Mouse (Mus musculus) midbrain, postnatal 0 days (tissue): Measurements from ENCODE around the gene 4931409K22Rik. TPM values are rescaled to one million over a fixed set of nuclear protein-coding genes. Genes with fewer than 3 reads are reported as not detected.
"Not testable (repeated sequence)": the region's sequence is repeated elsewhere in the genome, so short reads cannot be mapped to it uniquely, and the experiment has no call there.

ENCODE experiments used
- ATAC-seq: fragments of 200-750 bp; cut with Nextera tagmentation; 2 replicates; pipeline ENCODE4 v1.8.0; 2017; ENCODE audit warnings: moderate number of reproducible peaks, mild to moderate bottlenecking, moderate TSS enrichment, moderate library complexity; ENCODE audit not compliant: low FRiP score
- DNase-seq: peaks from one replicate; pipeline ENCODE4 v3.0.0-alpha.2; 2015; ENCODE audit warnings: low spot score
- H3K27ac ChIP-seq: fragments of 300-500 bp; sonication (generic); 2 replicates; pipeline ENCODE4 v1.5.1; 2014; ENCODE audit warnings: low read depth, mild to moderate bottlenecking, low read length, mixed read lengths
- H3K27me3 ChIP-seq: fragments of 300-500 bp; sonication (generic); 2 replicates; pipeline ENCODE4 v1.6.1; 2014; ENCODE audit warnings: low read length, control low read depth, mixed read lengths; ENCODE audit not compliant: insufficient read depth
- H3K36me3 ChIP-seq: fragments of 300-500 bp; sonication (generic); 2 replicates; pipeline ENCODE4 v1.6.1; 2014; ENCODE audit warnings: low read length, control low read depth, mixed read lengths; ENCODE audit not compliant: insufficient read depth
- H3K4me1 ChIP-seq: fragments of 300-500 bp; sonication (generic); 2 replicates; pipeline ENCODE4 v1.6.1; 2014; ENCODE audit warnings: mild to moderate bottlenecking, control low read depth, antibody characterized with exemption, low read length, mixed read lengths; ENCODE audit not compliant: insufficient read depth
- H3K4me2 ChIP-seq: fragments of 300-500 bp; sonication (generic); 2 replicates; pipeline ENCODE4 v1.6.1; 2014; ENCODE audit warnings: low read depth, mild to moderate bottlenecking, low read length, mixed read lengths; ENCODE audit not compliant: poor library complexity, severe bottlenecking
- H3K4me3 ChIP-seq: fragments of 300-500 bp; sonication (generic); 2 replicates; pipeline ENCODE4 v1.5.1; 2014; ENCODE audit warnings: low read depth, mild to moderate bottlenecking, low read length, moderate library complexity
- H3K9ac ChIP-seq: fragments of 300-500 bp; sonication (generic); replicated peaks from 2 replicates; pipeline ENCODE4 v1.6.1; 2014; ENCODE audit warnings: mild to moderate bottlenecking, low read length, moderate library complexity, mixed read lengths; ENCODE audit not compliant: poor library complexity, severe bottlenecking
- H3K9me3 ChIP-seq: fragments of 300-500 bp; sonication (generic); 2 replicates; pipeline ENCODE4 v1.6.1; 2016; ENCODE audit warnings: low read length, control low read depth
- CTCF ChIP-seq: IDR thresholded peaks from 2 replicates; pipeline ENCODE4 v1.5.1; 2016; ENCODE audit warnings: antibody characterized with exemption, mild to moderate bottlenecking
- WGBS: fragments of 180-500 bp; shearing (Covaris S2); extraction: QIAGEN DNeasy Blood & Tissue Kit; methylation state at CpG from one replicate; pipeline ENCODE4 v1.1.7; 2014; 5-methylcytosine and 5-hydroxymethylcytosine counted together
- polyA plus RNA-seq: library from polyadenylated mRNA; unstranded; fragments of >200 nt; fragmentation: Nextera tagmentation; extraction: Ambion mirVana; gene quantifications from 2 replicates; pipeline ENCODE4 v1.2.1, GENCODE M21; 2015
- total RNA-seq: library from RNA; depleted of rRNA; stranded (reverse); fragments of >200 nt; gene quantifications from 2 replicates; pipeline ENCODE4 v1.2.3, GENCODE M21; 2014

4931409K22Rik gene
- total and polyA plus RNA-seq, 2 experiments from 2014 or later = not detected

GRCm38 (mm10) chr5:24586106-24586505 is 29.5 kb upstream of the 4931409K22Rik start:
- H3K27me3 ChIP-seq = no peaks in the 10 kb centered on the region
- peaks cover 8% of the 10 kb centered on the region for H3K4me1 ChIP-seq
- DNase-seq (no peak), ATAC-seq (peak; percentile 45; the same call in 1 of the 2 replicates)
- H3K9ac ChIP-seq = peak overlapping the region; percentile 92
- H3K4me3 ChIP-seq = peak overlapping the region; percentile 78
- 9% methylated on average over 8 of the region's 8 CpGs for WGBS
- H3K4me2 ChIP-seq = peak overlapping the region; percentile 84
- no peaks in the 10 kb centered on the region for H3K9me3 ChIP-seq
- H3K36me3 ChIP-seq = peaks cover 7% of the 10 kb centered on the region
- TF ChIP-seq CTCF = no peak
- peak overlapping the region; percentile 81 for H3K27ac ChIP-seq

GRCm38 (mm10) chr5:24578109-24578963 is 21.7 kb upstream of the 4931409K22Rik start:
- Histone ChIP-seq H3K27me3 (no peaks in the 10 kb centered on the region), H3K9me3 (no peaks in the 10 kb centered on the region), H3K27ac (no peak overlapping the region), H3K4me3 (peak overlapping the region; percentile 67), H3K4me2 (peak overlapping the region; percentile 53), H3K36me3 (peaks cover 11% of the 10 kb centered on the region), H3K4me1 (peaks cover 6% of the 10 kb centered on the region; the same call in 1 of the 2 replicates), H3K9ac (no peak overlapping the region)
- DNase-seq (no peak), ATAC-seq (no peak)
- TF ChIP-seq CTCF = peak; percentile 26
- 63% methylated on average over 6 of the region's 6 CpGs for WGBS

- H3K9ac ChIP-seq = peak within 1 kb of the TSS; percentile 62
- H3K27me3 ChIP-seq = no peaks in the 10 kb centered on the region
- H3K4me1 ChIP-seq = peaks cover 6% of the 10 kb centered on the region; the same call in 1 of the 2 replicates
- WGBS = under 1% methylated on average over 48 of the region's 48 CpGs
- no peak for TF ChIP-seq CTCF
- DNase-seq (peak; percentile 100), ATAC-seq (peak; percentile 95)
- H3K36me3 ChIP-seq = peaks cover 21% of the 10 kb centered on the region
- no peaks in the 10 kb centered on the region for H3K9me3 ChIP-seq
- H3K4me2 ChIP-seq = peak within 1 kb of the TSS; percentile 89
- H3K4me3 ChIP-seq = peak within 1 kb of the TSS; percentile 67
- H3K27ac ChIP-seq = peak within 1 kb of the TSS; percentile 62
These were observed 20.7 kb upstream of the 4931409K22Rik start, which contains the start of gene Abcf2 for GRCm38 (mm10) chr5:24577183-24577929. Gene Abcf2 (minus strand): TSS chr5:24577467.

GRCm38 (mm10) chr5:24576801-24577182 is 20.2 kb upstream of the 4931409K22Rik start:
- H3K4me1 ChIP-seq = peaks cover 6% of the 10 kb centered on the region; the same call in 1 of the 2 replicates
- H3K9ac ChIP-seq = peak overlapping the region; percentile 62
- H3K4me2 ChIP-seq = peak overlapping the region; percentile 89
- ATAC-seq (peak; percentile 34), DNase-seq (peak; percentile 10)
- H3K9me3 ChIP-seq = no peaks in the 10 kb centered on the region
- no peak for TF ChIP-seq CTCF
- peaks cover 26% of the 10 kb centered on the region for H3K36me3 ChIP-seq
- H3K27me3 ChIP-seq = no peaks in the 10 kb centered on the region
- H3K27ac ChIP-seq = peak overlapping the region; percentile 62
- WGBS = under 1% methylated on average over 32 of the region's 32 CpGs
- peak overlapping the region; percentile 67 for H3K4me3 ChIP-seq

- no peak for TF ChIP-seq CTCF
- Histone ChIP-seq H3K27me3 (no peaks in the 10 kb centered on the region), H3K36me3 (peaks cover 34% of the 10 kb centered on the region), H3K4me1 (peaks cover 6% of the 10 kb centered on the region; the same call in 1 of the 2 replicates), H3K9me3 (no peaks in the 10 kb centered on the region), H3K4me3 (no peak overlapping the region), H3K4me2 (no peak overlapping the region), H3K27ac (no peak overlapping the region), H3K9ac (no peak overlapping the region)
- DNase-seq (no peak), ATAC-seq (no peak)
- 81% methylated on average over 1 of the region's 1 CpGs for WGBS
These were observed 19.3 kb upstream of the 4931409K22Rik start for GRCm38 (mm10) chr5:24575948-24576347.

GRCm38 (mm10) chr5:24555335-24555734 is 1.3 kb downstream of the 4931409K22Rik start:
- not testable (repeated sequence) for ATAC-seq, H3K4me3 ChIP-seq, H3K27ac ChIP-seq, H3K9ac ChIP-seq, H3K9me3 ChIP-seq, H3K4me2 ChIP-seq, H3K36me3 ChIP-seq, H3K4me1 ChIP-seq, DNase-seq, H3K27me3 ChIP-seq
- 92% methylated on average over 7 of the region's 7 CpGs for WGBS
